Mouse (Mus musculus): ENCODE results near the gene Olfr273.

DNA sequence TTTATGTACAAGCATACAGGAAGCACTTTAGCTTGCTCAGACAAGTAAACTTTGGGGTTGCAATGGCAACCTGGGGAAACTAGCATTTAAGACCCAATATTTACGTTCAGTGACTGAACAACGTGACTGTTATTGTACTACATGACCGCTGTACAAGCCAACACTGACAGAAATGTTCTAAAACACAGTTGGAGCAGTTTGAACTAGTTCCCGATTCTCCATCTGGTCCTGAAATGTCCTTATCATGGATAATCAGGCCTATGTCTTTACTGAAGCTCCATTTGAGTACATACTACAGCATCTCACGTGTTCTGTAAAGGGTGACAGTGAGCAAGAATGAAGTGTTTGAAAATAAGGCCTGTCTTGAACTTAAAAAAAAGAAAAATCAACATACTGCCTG is 9.4 kb downstream of the Olfr273 start:
- TF ChIP-seq CTCF (IDR thresholded peaks at IDR 0.05; ENCODE audit: borderline replicate concordance, extremely low read depth, insufficient read depth, insufficient read length) (no peak), POLR2A (IDR thresholded peaks at IDR 0.05; ENCODE audit: borderline replicate concordance, extremely low read depth, insufficient read depth, insufficient read length, poor library complexity, severe bottlenecking) (no peak)
